Mouse (Mus musculus) heart, postnatal 0 days (tissue): Measurements from ENCODE around the gene Ccl5.

ENCODE experiments used
- CTCF ChIP-seq: IDR thresholded peaks from 2 replicates; pipeline ENCODE4 v1.5.1; 2016; ENCODE audit warnings: antibody characterized with exemption, control low read depth, low read depth
- EP300 ChIP-seq: IDR thresholded peaks from 2 replicates; pipeline ENCODE4 v1.6.1; 2016; ENCODE audit warnings: antibody characterized with exemption, low read depth

DNA sequence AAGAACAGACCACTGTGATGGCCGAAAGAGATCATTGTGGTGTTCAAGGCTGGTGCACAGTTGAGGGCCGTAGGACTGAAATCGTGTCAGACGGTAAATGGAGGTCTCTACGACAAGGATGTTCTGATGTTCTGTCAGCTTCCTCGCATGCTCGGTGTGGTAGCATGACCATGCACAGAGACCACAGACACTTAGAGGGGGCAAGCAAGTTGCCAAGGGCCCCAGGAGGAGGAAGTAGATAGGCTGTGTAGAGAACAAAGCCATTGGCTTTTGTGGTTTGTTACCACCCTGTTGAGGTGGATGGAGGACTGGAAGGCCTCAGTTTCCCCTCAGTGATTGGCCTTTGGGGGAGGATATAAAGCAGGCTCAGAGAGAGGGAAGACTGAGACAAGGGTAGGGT is 38.9 kb upstream of the Ccl5 start:
- TF ChIP-seq CTCF, result no peak
- no peak for TF ChIP-seq EP300
